Mouse (Mus musculus) lung, adult 2 months (tissue): ENCODE results near the gene Arhgef7. TPM values are rescaled to one million over a fixed set of nuclear protein-coding genes. Genes with fewer than 3 reads are reported as not detected.

Source experiments
- DNase-seq: peaks from one replicate; pipeline ENCODE4 v3.0.0; 2022
- H3K4me1 ChIP-seq: fragments of 200-500 bp; 2 replicates; pipeline ENCODE4 v1.6.1; 2011; ENCODE audit warnings: low read length; ENCODE audit not compliant: control insufficient read depth, insufficient read depth
- H3K4me3 ChIP-seq: fragments of 200-500 bp; replicated peaks from 2 replicates; pipeline ENCODE3; 2011; ENCODE audit warnings: low read depth, mild to moderate bottlenecking, control low read depth, low read length; ENCODE audit errors: extremely low read depth
- CTCF ChIP-seq: fragments of 200-500 bp; IDR thresholded peaks from 2 replicates; pipeline ENCODE4 v1.5.1; 2011; ENCODE audit warnings: mild to moderate bottlenecking, low read length, control low read depth; ENCODE audit not compliant: insufficient read depth
- POLR2A ChIP-seq: fragments of 200-500 bp; IDR thresholded peaks from 2 replicates; pipeline ENCODE4 v1.6.1; 2011; ENCODE audit warnings: low read depth, mild to moderate bottlenecking, control low read depth, low read length, borderline replicate concordance; ENCODE audit errors: extremely low read depth
- whole genome bisulfite sequencing: fragments of 180-500 bp; shearing (Covaris S2); methylation state at CpG from one replicate; pipeline ENCODE4 v1.1.7; 2018; 5-methylcytosine and 5-hydroxymethylcytosine counted together
- polyA plus RNA-seq: library from polyadenylated mRNA; depleted of rRNA; stranded (reverse); fragments of >200 nt; gene quantifications from 2 replicates; pipeline ENCODE4 v1.2.3, GENCODE M21; 2012

Gene Arhgef7
- polyA plus RNA-seq, 1 experiment: 56.2 TPM

GRCm38 (mm10) chr8:11822550-11823060 is 95.1 kb downstream of the Arhgef7 start:
- 68% methylated on average over 9 of the region's 9 CpGs for WGBS
- no peak for DNase-seq
- H3K4me3 ChIP-seq: no peak overlapping the region
- H3K4me1 ChIP-seq: no peaks in the 10 kb centered on the region
- TF ChIP-seq POLR2A (no peak), CTCF (no peak)

GRCm38 (mm10) chr8:11825756-11826155 is 98.2 kb downstream of the Arhgef7 start:
- TF ChIP-seq CTCF: no peak
- TF ChIP-seq POLR2A: no peak
- no peak for DNase-seq
- WGBS: 66% methylated on average over 3 of the region's 3 CpGs
- Histone ChIP-seq H3K4me3 (no peak overlapping the region), H3K4me1 (no peaks in the 10 kb centered on the region)

- no peak for DNase-seq
- H3K4me3 ChIP-seq: no peak overlapping the region
- no peaks in the 10 kb centered on the region for H3K4me1 ChIP-seq
- 46% methylated on average over 3 of the region's 3 CpGs for WGBS
- TF ChIP-seq POLR2A (no peak), CTCF (no peak)
Measured at GRCm38 (mm10) chr8:11827312-11827711, 99.8 kb downstream of the Arhgef7 start.

GRCm38 (mm10) chr8:11830214-11831046 is 102.9 kb downstream of the Arhgef7 start:
- H3K4me3 ChIP-seq: no peak overlapping the region
- no peak for DNase-seq
- 78% methylated on average over 16 of the region's 16 CpGs for WGBS
- no peaks in the 10 kb centered on the region for H3K4me1 ChIP-seq
- TF ChIP-seq POLR2A (no peak), CTCF (no peak)

- Histone ChIP-seq H3K4me3 (no peak overlapping the region), H3K4me1 (no peaks in the 10 kb centered on the region)
- TF ChIP-seq POLR2A: no peak
- TF ChIP-seq CTCF: no peak
- no peak for DNase-seq
- 65% methylated on average over 10 of the region's 10 CpGs for WGBS
Measured at GRCm38 (mm10) chr8:11831174-11831573, 103.7 kb downstream of the Arhgef7 start.

GRCm38 (mm10) chr8:11831939-11832338 is 104.4 kb downstream of the Arhgef7 start:
- no peak for TF ChIP-seq CTCF
- no peak for TF ChIP-seq POLR2A
- DNase-seq: no peak
- WGBS: 56% methylated on average over 5 of the region's 5 CpGs
- Histone ChIP-seq H3K4me3 (no peak overlapping the region), H3K4me1 (no peaks in the 10 kb centered on the region)

GRCm38 (mm10) chr8:11833157-11833556 is 105.6 kb downstream of the Arhgef7 start:
- TF ChIP-seq CTCF: no peak
- no peak for TF ChIP-seq POLR2A
- no peak for DNase-seq
- H3K4me1 ChIP-seq: no peaks in the 10 kb centered on the region
- WGBS: 88% methylated on average over 4 of the region's 4 CpGs
- H3K4me3 ChIP-seq: no peak overlapping the region

- DNase-seq: no peak
- WGBS: 82% methylated on average over 5 of the region's 5 CpGs
- no peak overlapping the region for H3K4me3 ChIP-seq
- TF ChIP-seq CTCF (no peak), POLR2A (no peak)
- H3K4me1 ChIP-seq: no peaks in the 10 kb centered on the region
Measured at GRCm38 (mm10) chr8:11834200-11834599, 106.7 kb downstream of the Arhgef7 start.

GRCm38 (mm10) chr8:11834691-11835090 is 107.2 kb downstream of the Arhgef7 start:
- no peak overlapping the region for H3K4me3 ChIP-seq
- DNase-seq: no peak
- TF ChIP-seq POLR2A: no peak
- no peak for TF ChIP-seq CTCF
- H3K4me1 ChIP-seq: no peaks in the 10 kb centered on the region
- WGBS: 91% methylated on average over 16 of the region's 16 CpGs

GRCm38 (mm10) chr8:11840174-11840573 is 112.7 kb downstream of the Arhgef7 start, which contains the start of gene Tex29:
TSS of gene Tex29 (plus strand) at chr8:11840474.
- DNase-seq: no peak
- H3K4me1 ChIP-seq: 0 out of 2 replicates have a peak, but pooled peaks cover 3% of the 10 kb centered on the region
- TF ChIP-seq POLR2A (no peak), CTCF (no peak)
- WGBS: 79% methylated on average over 5 of the region's 5 CpGs
- no peak within 1 kb of the TSS for H3K4me3 ChIP-seq
